Mouse (Mus musculus): ENCODE data around the gene Yes1.

- TF ChIP-seq GATA1 (IDR thresholded peaks at IDR 0.05; ENCODE audit: borderline replicate concordance, low read length) (no peak), FLI1 (IDR thresholded peaks at IDR 0.05; ENCODE audit: low read length) (no peak)
Observed at GRCm38 (mm10) chr5:32610801-32611340, at the start of gene Yes1.
